Mouse (Mus musculus): ENCODE results near the gene Mus81. TPM values are rescaled to one million over a fixed set of nuclear protein-coding genes. Genes with fewer than 3 reads are reported as not detected.

Mus81 gene
- polyA plus RNA-seq, 2 experiments, result 11.4 to 13.8 TPM

DNA sequence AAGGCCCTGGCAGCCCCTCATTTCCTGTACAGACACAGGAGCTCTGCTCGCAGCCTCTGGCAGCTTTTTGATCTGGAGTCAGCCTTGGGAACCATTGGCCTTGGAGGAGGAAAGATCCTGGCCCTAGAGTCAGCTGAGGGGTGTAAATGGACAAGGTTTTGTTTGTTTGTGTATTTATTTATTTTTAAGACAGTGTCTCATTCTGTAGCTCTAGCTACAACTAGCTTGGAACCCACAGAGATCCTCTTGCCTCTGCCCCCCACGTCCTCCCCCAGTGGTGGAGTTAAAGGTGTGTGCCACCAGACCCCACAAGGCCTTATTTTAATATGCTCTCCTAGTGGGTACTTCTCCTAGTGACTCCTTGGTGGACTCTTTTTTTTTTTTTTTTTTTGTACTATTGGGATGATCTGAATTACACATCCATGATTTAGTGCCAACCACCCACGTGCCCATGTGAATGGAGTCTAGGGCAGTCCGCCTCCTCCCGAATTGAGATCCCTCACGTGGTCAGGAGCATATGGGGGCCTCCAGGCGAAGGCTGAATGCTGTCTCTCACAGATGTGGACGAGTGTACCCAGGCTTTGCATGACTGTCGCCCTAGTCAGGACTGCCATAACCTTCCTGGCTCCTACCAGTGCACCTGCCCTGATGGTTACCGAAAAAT is 11.1 kb downstream of the Mus81 start:
- H3K36me3 ChIP-seq (replicated peaks; ENCODE audit: control insufficient read depth, insufficient read depth, low read depth), result no peaks in the 10 kb centered on the region
- DNase-seq (ENCODE audit: low read depth in 3 of 3, low spot score in 3 of 3) (no peak), ATAC-seq (ENCODE audit: insufficient read depth) (no peak)
- peaks cover 0 to 2% of the 10 kb centered on the region in 2 experiments; a peak in 1 of 4 replicates for H3K4me1 ChIP-seq (replicated peaks; ENCODE audit: control insufficient read depth in 2 of 2, insufficient read depth in 2 of 2, low read length in 1 of 2)
- H3K9ac ChIP-seq (replicated peaks), result no peak overlapping the region
- no peak overlapping the region for H3K27ac ChIP-seq
- H3K9me3 ChIP-seq (ENCODE audit: control insufficient read depth, low read length), result no peaks in the 10 kb centered on the region
- H3K4me2 ChIP-seq (ENCODE audit: low read depth), result no peak overlapping the region
- no peak overlapping the region for H3K4me3 ChIP-seq (ENCODE audit: insufficient read depth in 1 of 2, low read depth in 2 of 2, low read length in 2 of 2)
- no peak for TF ChIP-seq CTCF (IDR thresholded peaks at IDR 0.05; ENCODE audit: low read depth)
- 72% methylated on average over 10 of the region's 10 CpGs for WGBS (ENCODE audit: insufficient replicate concordance)
- peaks cover 28% of the 10 kb centered on the region for H3K27me3 ChIP-seq (ENCODE audit: control insufficient read depth, insufficient read depth, low read length)

DNA sequence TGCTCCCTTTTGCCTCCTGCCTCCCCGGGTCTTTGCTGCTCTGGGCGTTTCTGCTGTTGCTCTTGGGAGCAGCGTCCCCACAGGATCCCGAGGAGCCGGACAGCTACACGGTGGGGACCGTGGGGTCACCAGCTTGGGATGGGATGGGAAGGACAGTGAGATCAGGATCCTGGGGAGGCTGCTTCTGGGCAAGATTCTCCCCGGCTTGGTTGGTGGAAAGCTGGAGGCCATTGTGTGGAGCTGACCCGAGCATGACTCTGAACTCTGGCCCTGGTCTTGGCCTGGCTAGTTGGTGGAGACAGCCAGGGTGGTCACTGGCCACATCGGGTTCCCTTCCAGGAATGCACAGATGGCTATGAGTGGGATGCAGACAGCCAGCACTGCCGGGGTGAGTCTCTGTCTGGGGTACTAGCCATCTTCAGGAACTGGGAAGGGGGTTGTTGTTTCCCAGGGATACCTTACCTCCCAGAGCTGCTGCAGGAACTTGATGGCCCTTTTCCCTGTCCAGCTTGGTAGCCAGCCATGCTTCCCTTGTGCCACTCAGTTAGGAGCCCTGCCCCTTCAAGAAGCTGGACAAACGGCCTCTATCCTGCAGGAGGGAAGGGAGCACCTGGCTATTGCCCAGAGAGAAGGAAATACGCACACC is 13.0 kb downstream of the Mus81 start:
- H3K27ac ChIP-seq, result no peak overlapping the region
- no peaks in the 10 kb centered on the region for H3K9me3 ChIP-seq (ENCODE audit: control insufficient read depth, low read length)
- no peak for TF ChIP-seq CTCF (IDR thresholded peaks at IDR 0.05; ENCODE audit: low read depth)
- TF ChIP-seq EP300 (IDR thresholded peaks at IDR 0.05; ENCODE audit: low read depth), result no peak
- peaks cover 0 to 2% of the 10 kb centered on the region in 2 experiments; a peak in 1 of 4 replicates for H3K4me1 ChIP-seq (replicated peaks; ENCODE audit: control insufficient read depth in 2 of 2, insufficient read depth in 2 of 2, low read length in 1 of 2)
- peak overlapping the region; percentile 39 to 42 for H3K4me3 ChIP-seq (ENCODE audit: insufficient read depth in 1 of 2, low read depth in 2 of 2, low read length in 2 of 2)
- H3K9ac ChIP-seq (replicated peaks), result no peak overlapping the region
- no peak for ATAC-seq (ENCODE audit: insufficient read depth)
- peaks cover 28% of the 10 kb centered on the region for H3K27me3 ChIP-seq (ENCODE audit: control insufficient read depth, insufficient read depth, low read length)
- 46% methylated on average over 13 of the region's 13 CpGs for WGBS (ENCODE audit: insufficient replicate concordance)
- DNase-seq (ENCODE audit: low read depth in 3 of 3, low spot score in 3 of 3), result no peak
- no peaks in the 10 kb centered on the region for H3K36me3 ChIP-seq (replicated peaks; ENCODE audit: control insufficient read depth, insufficient read depth, low read depth)
- H3K4me2 ChIP-seq (ENCODE audit: low read depth), result peak overlapping the region; percentile 70

DNA sequence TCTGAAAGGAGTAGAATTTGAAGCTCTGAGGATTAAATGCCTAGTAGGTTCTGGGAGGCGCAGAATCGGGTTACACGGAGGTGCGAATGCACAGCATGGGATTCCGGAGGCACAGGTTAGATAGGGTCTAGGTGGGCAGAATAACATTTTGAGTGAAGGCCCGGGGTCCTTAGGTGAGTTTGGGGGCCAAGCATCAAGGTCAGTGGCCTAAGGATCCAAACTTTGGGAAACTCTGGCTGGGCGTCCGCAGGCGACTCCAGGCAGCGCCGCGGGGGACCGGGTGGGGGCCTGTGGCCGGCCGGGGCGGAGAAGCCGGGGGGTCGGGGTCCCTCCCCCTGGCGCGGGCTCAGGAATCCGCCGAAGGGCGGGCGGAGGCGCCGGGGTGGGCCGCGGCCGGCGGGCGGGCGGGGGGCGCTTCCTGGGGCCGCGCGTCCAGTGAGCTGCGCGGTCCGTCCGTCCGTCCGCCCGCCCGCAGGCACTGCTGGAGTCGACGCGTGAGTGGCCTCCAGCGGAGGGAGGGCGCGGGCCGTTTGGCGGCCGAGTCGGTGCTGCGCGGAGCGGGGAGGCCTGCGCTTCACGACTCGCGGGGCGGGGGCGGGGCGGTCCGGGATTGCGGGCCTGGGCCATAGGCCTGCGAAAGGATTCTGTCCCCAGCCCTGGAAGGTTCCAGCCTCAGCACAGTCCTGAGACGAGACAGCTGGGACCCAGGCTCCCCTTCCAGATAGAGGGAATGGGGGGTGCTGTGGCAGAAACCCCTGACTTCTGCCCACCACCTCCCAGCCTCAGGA is 13.7 kb downstream of the Mus81 start:
- TF ChIP-seq EP300 (IDR thresholded peaks at IDR 0.05; ENCODE audit: low read depth), result no peak
- no peak for TF ChIP-seq CTCF (IDR thresholded peaks at IDR 0.05; ENCODE audit: low read depth)
- no peak for DNase-seq (ENCODE audit: low read depth in 3 of 3, low spot score in 3 of 3)
- Histone ChIP-seq H3K9ac (replicated peaks) (peak overlapping the region; percentile 1), H3K27me3 (ENCODE audit: control insufficient read depth, insufficient read depth, low read length) (peaks cover 28% of the 10 kb centered on the region), H3K4me3 (ENCODE audit: insufficient read depth in 1 of 2, low read depth in 2 of 2, low read length in 2 of 2) (peak overlapping the region; percentile 39 to 46), H3K36me3 (replicated peaks; ENCODE audit: control insufficient read depth, insufficient read depth, low read depth) (no peaks in the 10 kb centered on the region), H3K4me1 (replicated peaks; ENCODE audit: control insufficient read depth in 2 of 2, insufficient read depth in 2 of 2, low read length in 1 of 2) (peaks cover 0 to 2% of the 10 kb centered on the region in 2 experiments; a peak in 1 of 4 replicates), H3K4me2 (ENCODE audit: low read depth) (peak overlapping the region; percentile 70), H3K27ac (no peak overlapping the region), H3K9me3 (ENCODE audit: control insufficient read depth, low read length) (no peaks in the 10 kb centered on the region)
- ATAC-seq (ENCODE audit: insufficient read depth), result peak; percentile 31
- 2% methylated on average over 49 of the region's 68 CpGs for WGBS (ENCODE audit: insufficient replicate concordance)

DNA sequence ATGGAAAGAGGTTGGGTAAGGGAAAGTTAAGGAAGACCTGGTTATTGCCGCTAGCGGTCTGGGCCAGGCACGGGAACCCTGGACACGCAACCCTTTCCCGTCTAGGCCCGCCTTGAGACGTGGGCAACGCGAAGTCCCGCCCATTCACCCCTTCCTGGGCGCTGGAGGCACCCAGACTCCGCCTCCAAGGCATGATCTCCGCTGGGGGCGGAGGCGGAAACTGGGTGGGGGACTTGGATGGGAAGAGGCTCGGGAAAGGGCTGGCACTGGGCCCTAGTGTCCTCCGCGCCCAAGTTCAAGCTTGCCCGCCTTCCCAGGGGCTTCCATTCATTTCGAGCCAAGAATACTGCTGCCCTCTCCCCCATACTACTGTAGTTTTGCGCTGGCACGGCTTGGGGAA is 14.5 kb downstream of the Mus81 start, which contains the start of gene Efemp2:
Gene Efemp2 (plus strand): TSS at position 235 of the 400 bp plus-strand sequence.
- no peaks in the 10 kb centered on the region for H3K36me3 ChIP-seq (replicated peaks; ENCODE audit: control insufficient read depth, insufficient read depth, low read depth)
- H3K4me1 ChIP-seq (replicated peaks; ENCODE audit: control insufficient read depth in 2 of 2, insufficient read depth in 2 of 2, low read length in 1 of 2), result peaks cover 0 to 2% of the 10 kb centered on the region in 2 experiments; a peak in 1 of 4 replicates
- no peaks in the 10 kb centered on the region for H3K9me3 ChIP-seq (ENCODE audit: control insufficient read depth, low read length)
- H3K4me3 ChIP-seq (ENCODE audit: insufficient read depth in 1 of 2, low read depth in 2 of 2, low read length in 2 of 2), result peak within 1 kb of the TSS; percentile 39 to 46
- H3K27me3 ChIP-seq (ENCODE audit: control insufficient read depth, insufficient read depth, low read length), result peaks cover 28% of the 10 kb centered on the region
- H3K27ac ChIP-seq, result no peak within 1 kb of the TSS
- peak within 1 kb of the TSS; percentile 1 for H3K9ac ChIP-seq (replicated peaks)
- ATAC-seq (ENCODE audit: insufficient read depth) (peak; percentile 65), DNase-seq (ENCODE audit: low read depth in 3 of 3, low spot score in 3 of 3) (peak; percentile 34 to 46 (median 38))
- peak within 1 kb of the TSS; percentile 70 for H3K4me2 ChIP-seq (ENCODE audit: low read depth)
- 5% methylated on average over 22 of the region's 22 CpGs for WGBS (ENCODE audit: insufficient replicate concordance)
- TF ChIP-seq CTCF (IDR thresholded peaks at IDR 0.05; ENCODE audit: low read depth), result no peak
- no peak for TF ChIP-seq EP300 (IDR thresholded peaks at IDR 0.05; ENCODE audit: low read depth)

All from liver, embryonic 14.5 days (tissue).